Mouse (Mus musculus): ENCODE data around the gene Gfi1b. TPM values are rescaled to one million over a fixed set of nuclear protein-coding genes. Genes with fewer than 3 reads are reported as not detected.

The Gfi1b gene
- total RNA-seq, 2 experiments from 2014 or later: not detected

DNA sequence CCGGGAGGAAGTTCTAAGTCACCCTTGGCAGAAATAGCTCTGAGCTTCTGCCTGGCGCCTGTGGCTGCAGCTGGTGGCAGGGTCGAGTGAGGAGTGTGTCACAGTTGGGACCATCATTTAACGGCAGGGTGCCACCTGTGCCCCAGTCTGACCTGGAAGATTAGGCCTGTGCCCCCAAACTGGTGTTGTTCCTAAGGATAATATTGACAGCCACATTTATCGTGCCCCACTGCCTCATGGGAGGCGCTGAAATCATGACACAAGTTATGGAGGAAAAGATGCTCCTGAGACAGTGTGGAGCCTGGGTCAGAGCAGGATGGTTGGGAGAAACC is 22.2 kb downstream of the Gfi1b start:
- DNase-seq (ENCODE audit: low spot score): no peak

GRCm38 (mm10) chr2:28598692-28599568 is 22.9 kb downstream of the Gfi1b start:
- DNase-seq (ENCODE audit: low spot score): no peak

GRCm38 (mm10) chr2:28597733-28598547 is 23.8 kb downstream of the Gfi1b start:
- DNase-seq (ENCODE audit: low spot score): no peak

DNA sequence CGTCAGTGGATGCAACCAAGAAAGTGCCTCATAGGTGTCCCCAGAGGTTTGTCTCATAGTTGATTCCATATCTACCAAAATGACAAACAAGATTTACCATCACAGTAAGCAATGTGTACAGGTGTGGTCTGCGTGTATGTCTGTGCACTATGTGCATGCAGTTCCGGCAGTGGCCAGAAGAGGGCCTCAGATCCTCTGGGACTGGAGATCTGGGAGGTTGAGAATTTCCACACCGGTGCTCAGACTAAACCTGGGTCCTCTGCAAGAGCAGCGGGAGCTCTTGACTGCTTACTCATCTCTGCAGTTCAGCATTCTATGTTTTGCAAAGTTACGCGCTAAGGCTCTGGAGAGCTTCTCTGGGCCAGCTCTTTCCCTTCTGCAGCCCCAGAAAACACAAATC is 24.8 kb downstream of the Gfi1b start:
- no peak for DNase-seq (ENCODE audit: low spot score)

- DNase-seq (ENCODE audit: low spot score): no peak
Measured at GRCm38 (mm10) chr2:28596021-28596420, 25.8 kb downstream of the Gfi1b start.

DNA sequence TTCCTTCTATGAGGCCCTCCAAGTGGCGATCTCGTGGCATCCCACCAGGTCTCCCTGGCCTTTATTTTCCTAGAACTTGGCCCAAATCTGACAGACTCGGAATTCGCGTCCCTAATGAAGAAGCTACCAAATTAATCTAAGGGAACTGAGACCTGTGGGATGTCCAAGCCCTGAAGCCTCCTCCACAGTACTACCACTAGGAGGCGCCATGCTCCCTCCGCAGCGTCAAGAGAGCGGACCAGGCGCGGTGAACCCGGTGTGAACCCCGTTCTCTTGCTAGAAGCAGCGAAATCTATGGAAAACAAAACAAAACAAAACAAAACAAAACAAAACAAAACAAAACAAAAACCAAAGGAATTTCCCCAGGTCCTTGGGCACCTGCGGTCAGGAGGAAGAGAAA is 29.0 kb downstream of the Gfi1b start:
- peak; percentile 63 for DNase-seq (ENCODE audit: low spot score)

GRCm38 (mm10) chr2:28591479-28591878 is 30.3 kb downstream of the Gfi1b start:
- DNase-seq (ENCODE audit: low spot score): no peak

DNA sequence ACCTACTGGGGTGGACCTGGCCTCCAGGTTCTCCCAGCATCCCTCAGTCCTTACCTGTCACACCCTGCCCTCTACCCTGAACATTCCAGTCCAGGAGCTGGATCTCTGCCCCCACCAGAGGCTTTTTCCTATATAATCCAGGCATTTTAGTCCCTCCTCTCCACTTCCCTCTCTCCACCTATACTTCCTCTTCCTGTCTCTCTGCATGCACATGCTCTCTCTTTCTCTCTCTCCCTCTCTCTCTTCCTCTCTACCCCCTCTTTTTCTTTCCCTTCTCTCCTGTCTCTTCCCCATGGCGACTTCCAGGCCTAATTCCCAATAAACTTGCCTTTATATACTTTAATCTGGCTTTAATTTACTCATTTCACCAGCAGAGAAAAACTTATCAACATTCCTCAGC is 33.2 kb downstream of the Gfi1b start:
- DNase-seq (ENCODE audit: low spot score): no peak

GRCm38 (mm10) chr2:28585730-28586129 is 36.1 kb downstream of the Gfi1b start:
- no peak for DNase-seq (ENCODE audit: low spot score)

DNA sequence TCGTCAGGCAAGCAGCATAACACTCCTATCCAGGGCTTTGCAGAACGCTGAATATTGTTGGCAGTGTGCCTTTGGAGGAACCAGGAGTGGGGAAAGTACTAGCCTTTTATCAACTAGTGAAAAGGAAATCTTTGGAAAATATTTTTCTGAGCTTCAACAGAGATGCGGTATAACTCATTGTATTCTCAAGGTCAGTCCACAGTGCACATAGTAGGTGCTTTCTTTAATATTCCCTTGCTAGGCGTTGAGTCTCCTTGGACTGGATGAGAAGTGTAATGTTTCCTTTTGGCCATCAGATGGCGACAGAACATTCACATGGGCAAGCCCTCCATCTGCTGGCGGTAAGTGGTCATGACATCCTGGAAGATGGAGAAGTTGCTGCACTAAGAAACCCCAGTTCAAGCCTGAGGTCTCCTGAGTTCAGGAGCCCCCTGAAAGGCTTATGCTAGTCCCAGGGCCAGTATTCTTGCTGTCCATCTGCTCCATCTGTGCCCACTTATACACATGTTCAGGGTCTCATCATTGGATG is 36.7 kb downstream of the Gfi1b start:
- DNase-seq (ENCODE audit: low spot score): peak; percentile 82

GRCm38 (mm10) chr2:28583651-28584050 is 38.1 kb downstream of the Gfi1b start, which contains the start of gene Gtf3c5:
Gene Gtf3c5 (minus strand): TSS chr2:28583751.
- no peak for DNase-seq (ENCODE audit: low spot score)

DNA sequence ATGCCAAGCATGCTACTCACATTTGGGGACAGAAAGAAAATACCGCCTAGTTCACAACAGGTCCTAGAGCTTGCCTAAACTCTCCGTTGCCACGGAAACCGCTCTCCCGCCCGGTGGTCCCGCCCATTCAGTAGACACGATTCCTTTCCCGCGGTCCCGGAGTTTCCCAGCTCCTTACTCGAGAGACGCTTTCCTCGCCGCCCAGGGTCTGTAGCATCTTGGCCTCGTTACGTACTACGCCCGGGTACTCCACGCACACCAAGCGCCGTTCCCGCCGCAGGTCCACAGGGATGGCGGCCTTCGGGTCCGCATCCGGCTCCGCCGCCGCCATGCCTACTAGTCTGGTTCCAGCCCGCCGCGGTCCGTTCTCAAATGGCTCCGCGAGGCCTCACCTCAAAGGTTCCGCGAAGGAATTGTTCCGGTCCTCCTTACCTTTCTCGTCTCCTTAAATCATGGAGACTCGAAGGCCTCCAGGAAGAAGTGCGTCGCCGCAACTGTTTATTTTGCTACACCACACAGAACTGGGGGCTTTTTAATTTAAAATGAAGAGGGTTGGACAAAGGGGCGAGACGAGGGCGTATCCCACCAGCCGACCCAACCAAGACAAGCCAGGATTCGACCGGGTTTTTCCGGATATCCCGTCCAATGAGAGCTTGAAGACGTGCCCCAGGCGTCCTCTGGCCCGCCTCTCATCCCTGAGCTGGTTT is 39.0 kb downstream of the Gfi1b start:
- DNase-seq (ENCODE audit: low spot score): peak; percentile 86

DNA sequence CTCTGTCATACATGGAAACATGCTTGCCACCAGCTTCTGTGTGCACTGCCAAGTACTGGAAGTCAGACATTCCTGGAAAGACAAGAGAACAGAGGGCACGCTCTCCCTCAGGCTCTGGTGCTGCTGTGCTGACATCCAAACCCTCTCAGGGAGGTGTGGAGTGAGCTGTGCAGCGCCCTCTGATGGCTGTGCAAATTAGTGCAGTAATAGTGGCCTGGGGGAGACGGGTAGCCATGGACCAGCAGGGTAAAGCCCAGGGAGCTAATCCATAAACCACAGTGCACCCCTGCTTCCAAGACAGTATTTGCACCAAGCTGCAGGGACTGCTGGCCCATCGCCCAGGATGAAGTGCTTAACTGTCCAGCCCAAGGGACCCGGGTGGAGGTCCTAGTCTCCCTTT is 43.8 kb downstream of the Gfi1b start:
- DNase-seq (ENCODE audit: low spot score): peak; percentile 15

DNA sequence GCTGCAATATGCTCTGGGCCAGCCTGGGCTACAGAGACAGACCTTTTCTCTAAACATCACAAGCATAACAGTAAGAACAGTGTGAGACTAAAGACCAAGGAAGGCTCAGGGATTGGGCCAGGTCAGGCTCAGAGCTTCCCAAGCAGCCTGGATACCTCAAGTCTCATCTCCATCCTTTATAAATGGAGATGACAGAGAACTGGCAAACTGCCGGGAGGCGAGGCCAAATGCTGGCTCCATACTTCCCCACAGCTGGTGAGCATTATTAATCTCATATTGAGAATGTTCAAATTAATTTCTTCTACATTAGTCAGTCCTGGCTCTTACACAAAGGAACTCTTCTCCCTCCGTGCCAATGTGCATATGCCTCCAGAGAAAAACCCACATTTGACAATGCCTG is 45.0 kb downstream of the Gfi1b start:
- no peak for DNase-seq (ENCODE audit: low spot score)

DNA sequence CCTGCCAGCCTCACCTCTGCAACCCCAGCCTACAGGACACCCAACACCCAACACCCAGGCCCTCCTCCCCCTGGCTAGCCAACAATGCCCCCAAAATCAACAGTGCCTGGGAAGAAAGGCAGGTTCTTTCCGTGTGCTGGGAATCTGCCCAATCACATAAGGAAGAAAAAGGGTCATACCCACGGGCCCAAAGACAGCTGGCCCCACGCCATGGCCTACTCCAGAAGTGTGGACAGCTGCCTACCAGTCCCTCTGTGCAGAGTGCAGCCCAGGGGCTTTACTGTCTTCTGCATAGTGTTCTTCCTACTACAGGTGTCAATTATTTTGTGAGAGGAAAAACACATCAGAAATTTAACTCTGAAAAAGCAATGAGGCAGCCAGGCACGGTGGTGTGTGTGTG is 46.4 kb downstream of the Gfi1b start:
- DNase-seq (ENCODE audit: low spot score): no peak

- DNase-seq (ENCODE audit: low spot score): no peak
Measured at GRCm38 (mm10) chr2:28569903-28570302, 51.9 kb downstream of the Gfi1b start.

GRCm38 (mm10) chr2:28566545-28566944 is 55.2 kb downstream of the Gfi1b start:
- no peak for DNase-seq (ENCODE audit: low spot score)

DNA sequence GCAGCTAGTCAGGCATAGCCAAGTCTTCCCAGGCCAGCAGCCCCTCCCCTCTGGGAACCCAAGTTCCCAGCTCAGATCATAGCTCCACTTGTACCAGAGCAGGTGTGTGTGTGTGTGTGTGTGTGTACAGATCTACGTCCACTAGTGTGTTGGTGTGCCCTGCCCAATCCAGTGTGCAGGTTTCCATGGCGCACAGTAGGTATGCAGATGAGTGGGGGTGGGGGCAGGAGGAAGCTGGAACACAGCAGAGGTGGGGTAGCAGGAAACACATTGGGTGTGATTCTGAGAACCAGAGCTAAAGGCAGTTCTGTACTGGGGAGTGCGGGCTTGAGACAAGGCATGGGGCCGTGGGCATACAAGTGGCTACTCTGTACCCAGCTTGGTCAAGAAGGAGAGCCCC is 57.4 kb downstream of the Gfi1b start:
- no peak for DNase-seq (ENCODE audit: low spot score)

- DNase-seq (ENCODE audit: low spot score): no peak
Measured at GRCm38 (mm10) chr2:28563830-28564229, 58.0 kb downstream of the Gfi1b start.

GRCm38 (mm10) chr2:28563303-28563702 is 58.5 kb downstream of the Gfi1b start, which contains the start of gene Cel:
Gene Cel (minus strand): TSS chr2:28563403.
- no peak for DNase-seq (ENCODE audit: low spot score)
